Mouse (Mus musculus) liver, adult 2 months (tissue): ENCODE results near the gene Slc38a9. TPM values are rescaled to one million over a fixed set of nuclear protein-coding genes. Genes with fewer than 3 reads are reported as not detected.

Source experiments
- DNase-seq: peaks from one replicate; pipeline ENCODE4 v3.0.0-alpha.2; 2011; ENCODE audit warnings: low read depth, low spot score; ENCODE audit errors: extremely low read depth
- H3K27ac ChIP-seq: fragments of 200-500 bp; replicated peaks from 2 replicates; pipeline ENCODE4 v1.5.1; 2012; ENCODE audit warnings: low read depth, mild to moderate bottlenecking, control low read depth, inconsistent platforms, low read length; ENCODE audit not compliant: insufficient read depth
- H3K27me3 ChIP-seq: fragments of 200-500 bp; 2 replicates; pipeline ENCODE4 v1.6.1; 2012; ENCODE audit warnings: mild to moderate bottlenecking, moderate library complexity, low read length, inconsistent platforms; ENCODE audit not compliant: control insufficient read depth, insufficient read depth
- H3K36me3 ChIP-seq: fragments of 200-500 bp; 2 replicates; pipeline ENCODE4 v1.6.1; 2012; ENCODE audit warnings: low read length, inconsistent platforms; ENCODE audit not compliant: control insufficient read depth, insufficient read depth
- H3K4me1 ChIP-seq: fragments of 200-500 bp; 2 replicates; pipeline ENCODE4 v1.6.1; 2011; ENCODE audit warnings: low read length; ENCODE audit not compliant: control insufficient read depth, insufficient read depth
- H3K4me3 ChIP-seq: fragments of 200-500 bp; 2 replicates; pipeline ENCODE4 v1.5.1; 2011; ENCODE audit warnings: low read depth, mild to moderate bottlenecking, control low read depth, low read length, moderate library complexity; ENCODE audit not compliant: insufficient read depth
- H3K79me2 ChIP-seq: fragments of 200-500 bp; 2 replicates; pipeline ENCODE4 v1.6.1; 2012; ENCODE audit warnings: inconsistent platforms, mild to moderate bottlenecking, low read length, moderate library complexity; ENCODE audit not compliant: control insufficient read depth, insufficient read depth
- H3K9ac ChIP-seq: fragments of 200-500 bp; 2 replicates; pipeline ENCODE4 v1.6.1; 2012; ENCODE audit warnings: low read depth, mild to moderate bottlenecking, control low read depth, inconsistent platforms, low read length
- CTCF ChIP-seq: fragments of 200-500 bp; IDR thresholded peaks from 2 replicates; pipeline ENCODE4 v1.5.1; 2011; ENCODE audit warnings: low read depth, low read length, control low read depth
- POLR2A ChIP-seq: fragments of 200-500 bp; IDR thresholded peaks from 2 replicates; pipeline ENCODE4 v1.6.1; 2011; ENCODE audit warnings: low read length, control low read depth; ENCODE audit not compliant: insufficient read depth; ENCODE audit errors: extremely low read depth
- WGBS: fragments of 180-500 bp; shearing (Covaris S2); methylation state at CpG from one replicate; pipeline ENCODE4 v1.1.7; 2018; 5-methylcytosine and 5-hydroxymethylcytosine counted together
- polyA plus RNA-seq: library from polyadenylated mRNA; depleted of rRNA; stranded (reverse); fragments of >200 nt; gene quantifications from 2 replicates; pipeline ENCODE4 v1.2.3, GENCODE M21; 2012
- total RNA-seq: library from RNA; depleted of rRNA; stranded (reverse); fragments of >200 nt; gene quantifications from 2 replicates; pipeline ENCODE4 v1.2.3, GENCODE M21; 2014

Gene Slc38a9
- total and polyA plus RNA-seq, 2 experiments: 4.9 to 8.6 TPM

DNA sequence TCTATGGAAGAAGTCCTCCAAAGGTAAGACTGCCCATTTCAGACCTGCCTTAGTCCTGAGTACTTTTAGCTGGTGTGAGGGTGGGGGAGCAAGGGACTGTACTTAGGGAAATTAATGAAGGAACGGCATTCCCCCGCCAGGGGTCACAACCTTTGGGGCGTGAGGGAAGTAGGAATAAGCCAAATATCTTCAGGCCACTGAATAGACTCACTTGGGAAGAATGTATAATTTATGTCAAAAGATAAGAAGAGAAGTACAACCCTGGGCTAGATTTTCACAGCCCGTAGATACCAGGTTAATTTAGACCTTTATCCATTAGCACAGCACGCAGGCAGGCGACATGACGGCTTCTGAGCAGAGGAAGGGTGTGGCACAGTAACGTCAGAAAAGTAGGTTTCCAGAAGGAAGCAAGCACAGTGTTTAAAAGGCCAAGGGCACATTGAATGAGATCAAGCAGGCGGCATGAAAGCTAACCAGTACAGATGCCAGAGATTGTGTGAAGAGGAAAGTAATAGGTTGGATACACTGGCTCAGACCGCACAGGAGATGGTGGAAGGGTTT, 103.1 kb downstream of the Slc38a9 start:
- H3K27ac ChIP-seq: peak overlapping the region; percentile 42
- H3K9ac ChIP-seq: no peak overlapping the region
- peaks cover 5% of the 10 kb centered on the region; the same call in 1 of the 2 replicates for H3K4me1 ChIP-seq
- WGBS: 73% methylated on average over 10 of the region's 10 CpGs
- H3K27me3 ChIP-seq: no peaks in the 10 kb centered on the region
- H3K79me2 ChIP-seq: no peaks in the 10 kb centered on the region
- no peak overlapping the region for H3K4me3 ChIP-seq
- H3K36me3 ChIP-seq: no peaks in the 10 kb centered on the region
- TF ChIP-seq POLR2A: no peak
- no peak for DNase-seq

DNA sequence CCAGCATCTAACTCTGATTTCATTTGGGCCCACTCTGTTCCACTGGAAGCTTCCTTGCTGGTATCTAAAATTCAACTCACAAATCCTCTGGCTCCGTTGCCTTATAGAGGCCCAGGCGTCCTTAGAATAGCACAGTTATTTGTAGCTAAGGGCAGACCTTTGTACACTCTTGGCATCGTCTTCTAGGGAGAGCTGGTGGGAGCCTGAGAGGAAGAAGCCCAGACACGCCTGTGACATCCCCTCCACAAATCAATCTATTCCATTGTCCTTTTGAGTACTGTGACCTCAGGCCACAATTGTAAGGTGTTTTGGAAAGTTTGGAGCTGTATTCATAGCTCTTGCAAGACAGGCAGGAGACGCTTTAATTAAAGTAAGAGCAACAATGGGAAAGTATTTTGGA, 104.0 kb downstream of the Slc38a9 start:
- WGBS: 72% methylated on average over 5 of the region's 5 CpGs
- no peak overlapping the region for H3K9ac ChIP-seq
- no peak overlapping the region for H3K4me3 ChIP-seq
- TF ChIP-seq POLR2A (no peak), CTCF (no peak)
- H3K27ac ChIP-seq: peak overlapping the region; percentile 42
- no peaks in the 10 kb centered on the region for H3K36me3 ChIP-seq
- H3K4me1 ChIP-seq: peaks cover 5% of the 10 kb centered on the region; the same call in 1 of the 2 replicates
- DNase-seq: no peak
- H3K27me3 ChIP-seq: no peaks in the 10 kb centered on the region
- H3K79me2 ChIP-seq: no peaks in the 10 kb centered on the region

GRCm38 (mm10) chr13:112765654-112766053, 105.1 kb downstream of the Slc38a9 start:
- H3K36me3 ChIP-seq: no peaks in the 10 kb centered on the region
- no peaks in the 10 kb centered on the region for H3K27me3 ChIP-seq
- no peak overlapping the region for H3K9ac ChIP-seq
- 76% methylated on average over 3 of the region's 3 CpGs for WGBS
- TF ChIP-seq POLR2A (no peak), CTCF (no peak)
- peaks cover 5% of the 10 kb centered on the region; the same call in 1 of the 2 replicates for H3K4me1 ChIP-seq
- DNase-seq: no peak
- H3K4me3 ChIP-seq: no peak overlapping the region
- H3K27ac ChIP-seq: no peak overlapping the region
- no peaks in the 10 kb centered on the region for H3K79me2 ChIP-seq

DNA sequence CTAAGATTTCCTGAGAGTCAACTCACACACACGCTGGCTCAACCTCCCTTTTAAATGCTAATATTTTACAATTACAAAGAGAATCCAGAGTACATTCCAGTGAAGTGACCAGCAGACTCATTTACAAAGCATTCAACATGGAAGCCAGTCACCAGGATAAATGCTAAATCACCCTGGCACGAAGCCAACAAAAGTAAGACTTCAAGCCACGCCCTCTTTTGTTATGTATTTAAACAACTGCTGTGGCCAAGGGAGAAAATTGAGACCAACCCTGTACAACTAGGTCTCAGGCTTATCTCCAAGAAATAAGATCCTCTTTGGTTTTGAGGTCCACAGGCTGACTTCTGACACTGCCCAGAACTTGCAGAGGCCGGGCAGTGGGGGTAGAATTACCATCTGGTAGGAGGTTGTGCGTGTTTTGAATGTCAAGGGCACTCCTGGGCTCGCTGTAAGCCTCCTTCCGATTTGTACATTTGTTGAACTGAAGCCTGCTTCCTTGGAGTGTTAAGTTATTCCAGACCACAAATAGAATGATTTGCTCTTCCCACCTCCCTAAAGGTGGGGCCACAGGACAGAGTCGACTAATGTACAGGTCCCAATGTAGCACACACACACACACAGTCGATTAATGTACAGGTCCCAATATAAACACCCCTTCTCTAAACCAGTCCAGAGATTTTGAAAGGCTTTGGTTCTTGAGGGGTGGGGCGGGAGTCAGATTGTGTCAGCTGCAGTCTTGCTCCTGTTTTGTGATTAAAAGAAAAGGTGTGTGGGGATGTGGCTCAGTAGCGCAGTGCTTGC, 110.2 kb downstream of the Slc38a9 start:
- Histone ChIP-seq H3K4me1 (peaks cover 4% of the 10 kb centered on the region; the same call in 1 of the 2 replicates), H3K79me2 (no peaks in the 10 kb centered on the region), H3K9ac (no peak overlapping the region), H3K4me3 (no peak overlapping the region), H3K36me3 (no peaks in the 10 kb centered on the region), H3K27me3 (no peaks in the 10 kb centered on the region), H3K27ac (peak overlapping the region; percentile 5)
- no peak for DNase-seq
- no peak for TF ChIP-seq CTCF
- TF ChIP-seq POLR2A: no peak
- WGBS: 67% methylated on average over 11 of the region's 11 CpGs

- H3K9ac ChIP-seq: no peak overlapping the region
- no peak for TF ChIP-seq CTCF
- TF ChIP-seq POLR2A: no peak
- H3K4me3 ChIP-seq: no peak overlapping the region
- no peaks in the 10 kb centered on the region for H3K27me3 ChIP-seq
- no peaks in the 10 kb centered on the region for H3K36me3 ChIP-seq
- H3K4me1 ChIP-seq: peaks cover 2% of the 10 kb centered on the region; the same call in 1 of the 2 replicates
- DNase-seq: no peak
- 49% methylated on average over 15 of the region's 15 CpGs for WGBS
- H3K79me2 ChIP-seq: no peaks in the 10 kb centered on the region
- peak overlapping the region; percentile 5 for H3K27ac ChIP-seq
Measured at GRCm38 (mm10) chr13:112771447-112772208, 111.1 kb downstream of the Slc38a9 start.
